Mouse (Mus musculus) layer of hippocampus, postnatal 25 days (tissue): ENCODE results near the gene Pla2g4d. TPM values are rescaled to one million over a fixed set of nuclear protein-coding genes. Genes with fewer than 3 reads are reported as not detected.
A peak's percentile ranks its signal among the peaks of the same experiment; 100 is the strongest.
"Not testable (repeated sequence)": the region's sequence is repeated elsewhere in the genome, so short reads cannot be mapped to it uniquely, and the experiment has no call there.

Source experiments
- DNase-seq, 2 experiments: peaks; one replicate each; pipeline ENCODE4 v3.0.0; 2022; ENCODE audit warnings: mixed read lengths in 2 of 2, low spot score in 1 of 2; ENCODE audit errors: extremely low spot score in 1 of 2
- total RNA-seq, 2 experiments: library from RNA; stranded (reverse); gene quantifications; 2 replicates each; pipeline ENCODE4 v1.2.3; 2021

Pla2g4d gene
- total RNA-seq, 2 experiments from 2014 or later = not detected

- DNase-seq = no peak
Measured at GRCm38 (mm10) chr2:120262876-120263275, 26.1 kb downstream of the Pla2g4d start.

- DNase-seq = no peak
Measured at GRCm38 (mm10) chr2:120261346-120261745, 27.7 kb downstream of the Pla2g4d start.

GRCm38 (mm10) chr2:120256259-120256658 lies 32.7 kb downstream of the Pla2g4d start:
- no peak for DNase-seq

GRCm38 (mm10) chr2:120252644-120253043 lies 36.4 kb downstream of the Pla2g4d start:
- no peak for DNase-seq

GRCm38 (mm10) chr2:120245421-120246016 lies 43.5 kb downstream of the Pla2g4d start:
- DNase-seq = no peak

- peak in 1 of 2 experiments; percentile 43 for DNase-seq
Measured at GRCm38 (mm10) chr2:120244679-120245420, 44.1 kb downstream of the Pla2g4d start, which contains the start of gene Pla2g4e. Gene Pla2g4e, minus strand, starts transcription at chr2:120245335.

GRCm38 (mm10) chr2:120243995-120244394 lies 45.0 kb downstream of the Pla2g4d start:
- no peak for DNase-seq

GRCm38 (mm10) chr2:120242791-120243467 lies 46.1 kb downstream of the Pla2g4d start:
- DNase-seq = no peak

GRCm38 (mm10) chr2:120238733-120239132 lies 50.3 kb downstream of the Pla2g4d start:
- DNase-seq = not testable (repeated sequence)

- no peak for DNase-seq
Measured at GRCm38 (mm10) chr2:120237784-120238183, 51.2 kb downstream of the Pla2g4d start.

GRCm38 (mm10) chr2:120235947-120236640 lies 52.9 kb downstream of the Pla2g4d start:
- no peak for DNase-seq

GRCm38 (mm10) chr2:120235381-120235780 lies 53.6 kb downstream of the Pla2g4d start:
- no peak for DNase-seq

- DNase-seq = no peak
Measured at GRCm38 (mm10) chr2:120231642-120232041, 57.4 kb downstream of the Pla2g4d start.

Other genes starting within 250 kb of the Pla2g4d start
- gene Ehd4, start 134.6 kb downstream of the Pla2g4d start, total RNA-seq = 1 to 10 TPM; 5.3 to 5.6 TPM
- gene Pla2g4e, start 43.9 kb downstream of the Pla2g4d start, total RNA-seq = 10 to 100 TPM in 1 of 2 experiments, 1 to 10 TPM in 1; 9.7 to 12.9 TPM
- gene Pla2g4f, start 25.0 kb upstream of the Pla2g4d start, total RNA-seq = not detected
- 10 to 100 TPM; 67.4 to 74.2 TPM for gene Vps39, start 63.9 kb upstream of the Pla2g4d start, total RNA-seq
- gene Ganc, start 114.7 kb upstream of the Pla2g4d start, total RNA-seq = 10 to 100 TPM; 13.0 to 14.6 TPM
- 10 to 100 TPM; 39.0 to 42.4 TPM for gene Tmem87a, start 114.9 kb upstream of the Pla2g4d start, total RNA-seq
- 10 to 100 TPM; 13.6 to 17.0 TPM for gene Capn3, start 166.8 kb upstream of the Pla2g4d start, total RNA-seq